Mouse (Mus musculus): ENCODE measurements at regions not wholly inside any gene's neighbourhood (a gene's known extent, or its start where the extent isn't known, plus 50 kb on each side); places are given as distances from the start of the nearest gene placed in this dataset.

- no peak for TF ChIP-seq CTCF (IDR thresholded peaks at IDR 0.05; ENCODE audit: low read depth, low read length)
- no peak for TF ChIP-seq GATA1 (IDR thresholded peaks at IDR 0.05; ENCODE audit: borderline replicate concordance, low read length)
- TF ChIP-seq POLR2AphosphoS5 (IDR thresholded peaks at IDR 0.05; ENCODE audit: insufficient replicate concordance, low read depth, low read length), result no peak
These were observed 417.3 kb downstream of the 1810013L24Rik start for GRCm38 (mm10) chr16:9247198-9247597.
